Mouse (Mus musculus) ES-E14 (cell line): ENCODE measurements around the gene Ddx6.

ENCODE experiments used
- CHD2 ChIP-seq: IDR thresholded peaks from 2 replicates; pipeline ENCODE4 v1.6.1; 2014; ENCODE audit warnings: mild to moderate bottlenecking, low read depth, low read length, inconsistent platforms
- MAFK ChIP-seq: IDR thresholded peaks from 2 replicates; pipeline ENCODE4 v1.6.1; 2014; ENCODE audit warnings: mild to moderate bottlenecking, low read depth, low read length, inconsistent platforms; ENCODE audit not compliant: insufficient read depth
- ZC3H11A ChIP-seq: IDR thresholded peaks from 2 replicates; pipeline ENCODE4 v1.6.1; 2012; ENCODE audit warnings: low read depth, mild to moderate bottlenecking, inconsistent platforms, low read length, borderline replicate concordance

- no peak for TF ChIP-seq MAFK
- TF ChIP-seq CHD2: no peak
- no peak for TF ChIP-seq ZC3H11A
Measured at GRCm38 (mm10) chr9:44645924-44646323, 41.2 kb downstream of the Ddx6 start.
